ENCODE assay signal across 11 mouse cellular contexts in genomic region chr3:79930141-79930744, GRCm38 (mm10). TPM values are rescaled to one million over a fixed set of nuclear protein-coding genes. Genes with fewer than 3 reads are reported as not detected.
A peak's percentile ranks its signal among the peaks of the same experiment; 100 is the strongest.
DNase-seq lines count a peak whose midpoint lies in the region; ATAC-seq lines count a peak whose summit lies in the region.
"Had no signal": no experiment of that assay in that cellular context is flagged by ENCODE, and none has a peak within 500 bp of the region (broad histone marks: within the 10 kb centered on the region; RNA-seq: fewer than 3 reads in every experiment).

No protein-coding gene starts in this region.

- H3K36me3 ChIP-seq in heart, embryonic 14.5 days (ENCODE audit: control insufficient read depth, insufficient read depth, low read length), result peaks cover 17% of the 10 kb centered on the region; the same call in 1 of the 2 replicates
- no peaks in the 10 kb centered on the region for H3K36me3 ChIP-seq in forebrain, embryonic 15.5 days
- H3K36me3 ChIP-seq in neural tube, embryonic 14.5 days (ENCODE audit: control insufficient read depth, insufficient read depth, low read length), result no peaks in the 10 kb centered on the region
- H3K36me3 ChIP-seq in liver, embryonic 11.5 days (ENCODE audit: control insufficient read depth, insufficient read depth, low read length), result no peaks in the 10 kb centered on the region

- H3K27me3 ChIP-seq in heart, embryonic 14.5 days (ENCODE audit: control insufficient read depth, insufficient read depth, low read length), result no peaks in the 10 kb centered on the region
- H3K27me3 ChIP-seq in forebrain, embryonic 15.5 days, result no peaks in the 10 kb centered on the region
- no peaks in the 10 kb centered on the region for H3K27me3 ChIP-seq in neural tube, embryonic 14.5 days (ENCODE audit: control insufficient read depth, insufficient read depth, low read length)
- no peaks in the 10 kb centered on the region for H3K27me3 ChIP-seq in liver, embryonic 11.5 days (replicated peaks; ENCODE audit: control insufficient read depth, insufficient read depth, low read length)
- H3K27me3 ChIP-seq: CH12.LX had no signal

- ATAC-seq in heart, embryonic 14.5 days (ENCODE audit: insufficient number of reproducible peaks, insufficient read depth, low FRiP score, low read depth), result no peak
- ATAC-seq in forebrain, embryonic 15.5 days (replicated peaks), result 0 out of 2 replicates have a peak, but pooled peaks have one; percentile 46
- peak; percentile 79 for ATAC-seq in neural tube, embryonic 14.5 days (ENCODE audit: low read depth)
- no peak for ATAC-seq in liver, embryonic 11.5 days (replicated peaks; ENCODE audit: low FRiP score)

- no peak for DNase-seq in heart, adult 11 months
- peak; percentile 35 for DNase-seq in layer of hippocampus, adult 9-11 months
- DNase-seq in liver, embryonic 11.5 days (ENCODE audit: low spot score), result no peak
- DNase-seq in Muller cell, postnatal 12 days (ENCODE audit: inconsistent ontology term), result no peak
- DNase-seq in kidney, postnatal 4 days, result no peak
- DNase-seq: adrenal gland, adult 2 months; lung, postnatal 14 days had no signal

- 42% methylated on average over 7 of the region's 7 CpGs for WGBS in heart, embryonic 14.5 days
- 52% methylated on average over 7 of the region's 7 CpGs for WGBS in forebrain, embryonic 15.5 days
- 26% methylated on average over 7 of the region's 7 CpGs for WGBS in neural tube, embryonic 14.5 days
- WGBS in liver, embryonic 11.5 days, result 65% methylated on average over 6 of the region's 7 CpGs

- H3K9ac ChIP-seq in heart, embryonic 14.5 days (ENCODE audit: low read length), result no peak overlapping the region
- H3K9ac ChIP-seq in forebrain, embryonic 15.5 days (replicated peaks), result no peak overlapping the region
- no peak overlapping the region for H3K9ac ChIP-seq in neural tube, embryonic 14.5 days (replicated peaks; ENCODE audit: low read depth, low read length)
- no peak overlapping the region for H3K9ac ChIP-seq in liver, embryonic 11.5 days (ENCODE audit: low read depth, low read length)

- peak overlapping the region; percentile 25 to 40 for H3K27ac ChIP-seq in heart, embryonic 14.5 days (replicated peaks in 1 of 2; ENCODE audit: control insufficient read depth in 1 of 2, insufficient read depth in 1 of 2, low read depth in 2 of 2, low read length in 2 of 2)
- no peak overlapping the region for H3K27ac ChIP-seq in forebrain, embryonic 15.5 days (replicated peaks)
- H3K27ac ChIP-seq in neural tube, embryonic 14.5 days (ENCODE audit: low read depth, low read length), result no peak overlapping the region
- no peak overlapping the region for H3K27ac ChIP-seq in liver, embryonic 11.5 days (ENCODE audit: low read depth, low read length)

- H3K9me3 ChIP-seq in heart, embryonic 14.5 days (ENCODE audit: control insufficient read depth, low read length), result no peaks in the 10 kb centered on the region
- H3K9me3 ChIP-seq in forebrain, embryonic 15.5 days, result no peaks in the 10 kb centered on the region
- H3K9me3 ChIP-seq in neural tube, embryonic 14.5 days (ENCODE audit: control insufficient read depth, low read length), result no peaks in the 10 kb centered on the region
- H3K9me3 ChIP-seq in liver, embryonic 11.5 days (ENCODE audit: control insufficient read depth, low read length), result no peaks in the 10 kb centered on the region

- no peak overlapping the region for H3K4me3 ChIP-seq in heart, embryonic 14.5 days (ENCODE audit: control insufficient read depth in 1 of 2, insufficient read depth in 1 of 2, low read depth in 1 of 2, low read length in 2 of 2)
- no peak overlapping the region for H3K4me3 ChIP-seq in forebrain, embryonic 15.5 days
- H3K4me3 ChIP-seq in neural tube, embryonic 14.5 days (ENCODE audit: low read depth, low read length), result no peak overlapping the region
- no peak overlapping the region for H3K4me3 ChIP-seq in liver, embryonic 11.5 days (ENCODE audit: low read depth, low read length)

- no peak overlapping the region for H3K4me2 ChIP-seq in heart, embryonic 14.5 days (ENCODE audit: low read length)
- H3K4me2 ChIP-seq in forebrain, embryonic 15.5 days (replicated peaks), result no peak overlapping the region
- no peak overlapping the region; the same call in 1 of the 2 replicates for H3K4me2 ChIP-seq in neural tube, embryonic 14.5 days (ENCODE audit: low read depth, low read length)
- H3K4me2 ChIP-seq in liver, embryonic 11.5 days, result no peak overlapping the region

- H3K4me1 ChIP-seq in heart, embryonic 14.5 days (ENCODE audit: control insufficient read depth in 2 of 2, insufficient read depth in 2 of 2, low read length in 2 of 2), result peaks cover 4 to 39% of the 10 kb centered on the region in 2 experiments
- H3K4me1 ChIP-seq in forebrain, embryonic 15.5 days, result no peaks in the 10 kb centered on the region; the same call in 1 of the 2 replicates
- H3K4me1 ChIP-seq in neural tube, embryonic 14.5 days (ENCODE audit: control insufficient read depth, insufficient read depth, low read length), result 0 out of 2 replicates have a peak, but pooled peaks cover 4% of the 10 kb centered on the region
- H3K4me1 ChIP-seq in liver, embryonic 11.5 days (replicated peaks; ENCODE audit: control insufficient read depth, insufficient read depth, low read length), result no peaks in the 10 kb centered on the region

RNA-seq across cellular contexts. Expression of gene Fam198b, which starts 45.9 kb away (rescaled TPM):
- 46.9 and 60.9 TPM in 2 replicates for polyA plus RNA-seq in heart, embryonic 14.5 days (2014; fragmentation: Nextera tagmentation; extraction: Ambion mirVana)
- polyA plus RNA-seq in forebrain, embryonic 15.5 days (2015; fragmentation: Nextera tagmentation; extraction: Ambion mirVana), result 0.88 and 2.4 TPM in 2 replicates
- 2.0 and 4.9 TPM in 2 replicates for polyA plus RNA-seq in neural tube, embryonic 14.5 days (2014; fragmentation: Nextera tagmentation; extraction: Ambion mirVana)
- 4.8 and 5.9 TPM in 2 replicates for polyA plus RNA-seq in liver, embryonic 11.5 days (2014; fragmentation: Nextera tagmentation; extraction: Ambion mirVana)

Comparison
In these comparisons a context has a peak if more than half of its experiments do, and no peak if none do; other contexts are left out.
1. ATAC-seq: peak in forebrain, embryonic 15.5 days (single experiment) and neural tube, embryonic 14.5 days (single experiment); none in heart, embryonic 14.5 days (single experiment) and liver, embryonic 11.5 days (single experiment).
2. H3K27ac ChIP-seq: peak in heart, embryonic 14.5 days (2 of 2); none in forebrain, embryonic 15.5 days (single experiment), neural tube, embryonic 14.5 days (single experiment) and liver, embryonic 11.5 days (single experiment).